Mouse (Mus musculus): ENCODE results near the gene Mab21l3.

Gene Mab21l3

GRCm38 (mm10) chr3:101848816-101849215 is at the start of gene Mab21l3:
Mab21l3 (minus strand) TSS chr3:101848959.
- DNase-seq (ENCODE audit: extremely low spot score) = no peak

GRCm38 (mm10) chr3:101897377-101897974 is 48.7 kb upstream of the Mab21l3 start:
- no peak for DNase-seq (ENCODE audit: extremely low spot score)

- peak; percentile 73 for DNase-seq (ENCODE audit: extremely low spot score)
These were observed 48.1 kb upstream of the Mab21l3 start for GRCm38 (mm10) chr3:101896893-101897292.

GRCm38 (mm10) chr3:101895376-101895910 is 46.7 kb upstream of the Mab21l3 start:
- no peak for DNase-seq (ENCODE audit: extremely low spot score)

GRCm38 (mm10) chr3:101885591-101885990 is 36.8 kb upstream of the Mab21l3 start:
- DNase-seq (ENCODE audit: extremely low spot score) = no peak

- DNase-seq (ENCODE audit: extremely low spot score) = no peak
These were observed 36.3 kb upstream of the Mab21l3 start for GRCm38 (mm10) chr3:101885041-101885440.

- DNase-seq (ENCODE audit: extremely low spot score) = no peak
These were observed 35.1 kb upstream of the Mab21l3 start for GRCm38 (mm10) chr3:101883902-101884301.

GRCm38 (mm10) chr3:101881721-101882120 is 33.0 kb upstream of the Mab21l3 start:
- no peak for DNase-seq (ENCODE audit: extremely low spot score)

- no peak for DNase-seq (ENCODE audit: extremely low spot score)
These were observed 32.1 kb upstream of the Mab21l3 start for GRCm38 (mm10) chr3:101880818-101881217.

- DNase-seq (ENCODE audit: extremely low spot score) = no peak
These were observed 29.4 kb upstream of the Mab21l3 start for GRCm38 (mm10) chr3:101878136-101878535.

- no peak for DNase-seq (ENCODE audit: extremely low spot score)
These were observed 27.9 kb upstream of the Mab21l3 start for GRCm38 (mm10) chr3:101876459-101877285.

- no peak for DNase-seq (ENCODE audit: extremely low spot score)
These were observed 26.6 kb upstream of the Mab21l3 start for GRCm38 (mm10) chr3:101875258-101875920.

- no peak for DNase-seq (ENCODE audit: extremely low spot score)
These were observed 24.4 kb upstream of the Mab21l3 start for GRCm38 (mm10) chr3:101873061-101873675.

GRCm38 (mm10) chr3:101871951-101872350 is 23.2 kb upstream of the Mab21l3 start:
- DNase-seq (ENCODE audit: extremely low spot score) = no peak

GRCm38 (mm10) chr3:101867001-101867421 is 18.3 kb upstream of the Mab21l3 start:
- DNase-seq (ENCODE audit: extremely low spot score) = no peak

GRCm38 (mm10) chr3:101861856-101862255 is 13.1 kb upstream of the Mab21l3 start:
- DNase-seq (ENCODE audit: extremely low spot score) = no peak

- no peak for DNase-seq (ENCODE audit: extremely low spot score)
These were observed 11.4 kb upstream of the Mab21l3 start for GRCm38 (mm10) chr3:101860151-101860550.

GRCm38 (mm10) chr3:101859740-101860139 is 11.0 kb upstream of the Mab21l3 start:
- DNase-seq (ENCODE audit: extremely low spot score) = no peak

GRCm38 (mm10) chr3:101854075-101854474 is 5.3 kb upstream of the Mab21l3 start:
- DNase-seq (ENCODE audit: extremely low spot score) = no peak

GRCm38 (mm10) chr3:101851363-101851762 is 2.6 kb upstream of the Mab21l3 start:
- no peak for DNase-seq (ENCODE audit: extremely low spot score)

GRCm38 (mm10) chr3:101846096-101846495 is 2.7 kb downstream of the Mab21l3 start:
- DNase-seq (ENCODE audit: extremely low spot score) = no peak

Data from embryo, embryonic 9.5 days (tissue).